Mouse (Mus musculus) testis, adult 2 months (tissue): ENCODE measurements around the gene Hivep1. TPM values are rescaled to one million over a fixed set of nuclear protein-coding genes. Genes with fewer than 3 reads are reported as not detected.

Experiments used
- H3K27ac ChIP-seq: fragments of 200-500 bp; 2 replicates; pipeline ENCODE4 v1.5.1; 2012; ENCODE audit warnings: low read depth, low read length; ENCODE audit not compliant: control insufficient read depth, insufficient read depth
- H3K27me3 ChIP-seq: fragments of 200-500 bp; 2 replicates; pipeline ENCODE4 v1.6.1; 2012; ENCODE audit warnings: mild to moderate bottlenecking, low read length, moderate library complexity; ENCODE audit not compliant: control insufficient read depth, insufficient read depth
- H3K36me3 ChIP-seq: fragments of 200-500 bp; 2 replicates; pipeline ENCODE4 v1.6.1; 2012; ENCODE audit warnings: mild to moderate bottlenecking, low read length; ENCODE audit not compliant: control insufficient read depth, insufficient read depth
- H3K4me1 ChIP-seq: fragments of 200-500 bp; 2 replicates; pipeline ENCODE4 v1.6.1; 2012; ENCODE audit warnings: low read length; ENCODE audit not compliant: control insufficient read depth, insufficient read depth
- H3K4me3 ChIP-seq: fragments of 200-500 bp; 2 replicates; pipeline ENCODE4 v1.5.1; 2012; ENCODE audit warnings: low read depth, mild to moderate bottlenecking, low read length, moderate library complexity, mixed read lengths; ENCODE audit not compliant: control insufficient read depth
- CTCF ChIP-seq: fragments of 200-500 bp; IDR thresholded peaks from 2 replicates; pipeline ENCODE4 v1.5.1; 2012; ENCODE audit warnings: low read depth, mild to moderate bottlenecking, inconsistent platforms, low read length, moderate library complexity; ENCODE audit not compliant: control insufficient read depth, insufficient read depth, insufficient replicate concordance
- POLR2A ChIP-seq: fragments of 200-500 bp; IDR thresholded peaks from 2 replicates; pipeline ENCODE4 v1.6.1; 2012; ENCODE audit warnings: low read depth, mild to moderate bottlenecking, inconsistent platforms, low read length, moderate library complexity; ENCODE audit not compliant: control insufficient read depth
- polyA plus RNA-seq: library from polyadenylated mRNA; depleted of rRNA; stranded (reverse); fragments of >200 nt; gene quantifications from 2 replicates; pipeline ENCODE4 v1.2.3, GENCODE M21; 2012; rRNA removed

Hivep1 gene
- polyA plus RNA-seq, 1 experiment = 18.3 TPM

GRCm38 (mm10) chr13:42195671-42196070 lies 143.8 kb downstream of the Hivep1 start:
- H3K27me3 ChIP-seq = no peaks in the 10 kb centered on the region
- H3K4me3 ChIP-seq = no peak overlapping the region
- H3K36me3 ChIP-seq = no peaks in the 10 kb centered on the region
- no peaks in the 10 kb centered on the region for H3K4me1 ChIP-seq
- H3K27ac ChIP-seq = no peak overlapping the region
- no peak for TF ChIP-seq CTCF
- TF ChIP-seq POLR2A = no peak

- Histone ChIP-seq H3K27me3 (no peaks in the 10 kb centered on the region), H3K36me3 (no peaks in the 10 kb centered on the region), H3K4me3 (no peak overlapping the region), H3K27ac (no peak overlapping the region), H3K4me1 (no peaks in the 10 kb centered on the region)
- TF ChIP-seq POLR2A = no peak
- no peak for TF ChIP-seq CTCF
Observed at GRCm38 (mm10) chr13:42197656-42198055, 145.8 kb downstream of the Hivep1 start.

GRCm38 (mm10) chr13:42213556-42213955 lies 161.7 kb downstream of the Hivep1 start:
- Histone ChIP-seq H3K36me3 (no peaks in the 10 kb centered on the region), H3K27ac (no peak overlapping the region), H3K4me3 (no peak overlapping the region), H3K4me1 (no peaks in the 10 kb centered on the region), H3K27me3 (no peaks in the 10 kb centered on the region)
- TF ChIP-seq POLR2A = no peak
- TF ChIP-seq CTCF = no peak

GRCm38 (mm10) chr13:42222401-42222800 lies 170.6 kb downstream of the Hivep1 start:
- no peaks in the 10 kb centered on the region for H3K27me3 ChIP-seq
- no peaks in the 10 kb centered on the region for H3K36me3 ChIP-seq
- no peak for TF ChIP-seq POLR2A
- TF ChIP-seq CTCF = no peak
- no peak overlapping the region for H3K4me3 ChIP-seq
- no peaks in the 10 kb centered on the region for H3K4me1 ChIP-seq
- H3K27ac ChIP-seq = no peak overlapping the region

GRCm38 (mm10) chr13:42228849-42229248 lies 177.0 kb downstream of the Hivep1 start:
- Histone ChIP-seq H3K36me3 (no peaks in the 10 kb centered on the region), H3K27me3 (no peaks in the 10 kb centered on the region), H3K4me3 (no peak overlapping the region), H3K27ac (no peak overlapping the region), H3K4me1 (no peaks in the 10 kb centered on the region)
- TF ChIP-seq POLR2A = no peak
- no peak for TF ChIP-seq CTCF

- TF ChIP-seq CTCF = no peak
- no peaks in the 10 kb centered on the region for H3K27me3 ChIP-seq
Observed at GRCm38 (mm10) chr13:42233741-42234419, 182.1 kb downstream of the Hivep1 start.

GRCm38 (mm10) chr13:42238520-42238919 lies 186.7 kb downstream of the Hivep1 start:
- Histone ChIP-seq H3K27me3 (no peaks in the 10 kb centered on the region), H3K4me3 (no peak overlapping the region), H3K27ac (no peak overlapping the region), H3K36me3 (no peaks in the 10 kb centered on the region), H3K4me1 (no peaks in the 10 kb centered on the region)
- TF ChIP-seq CTCF = no peak
- no peak for TF ChIP-seq POLR2A

More at GRCm38 (mm10) chr13:42233741-42234419, 182.1 kb downstream of the Hivep1 start:
- Histone ChIP-seq H3K4me1 (no peaks in the 10 kb centered on the region), H3K27ac (no peak overlapping the region), H3K4me3 (no peak overlapping the region), H3K36me3 (no peaks in the 10 kb centered on the region)

- H3K4me1 ChIP-seq = no peaks in the 10 kb centered on the region
- no peak overlapping the region for H3K4me3 ChIP-seq
- TF ChIP-seq CTCF = no peak
- TF ChIP-seq POLR2A = no peak
- H3K27ac ChIP-seq = no peak overlapping the region
- no peaks in the 10 kb centered on the region for H3K36me3 ChIP-seq
- H3K27me3 ChIP-seq = no peaks in the 10 kb centered on the region
Observed at GRCm38 (mm10) chr13:42242131-42242530, 190.3 kb downstream of the Hivep1 start.

Other genes with a start within 250 kb of the Hivep1 start
- 46.3 and 57.1 TPM in 2 replicates for gene Adtrp, start 204.3 kb upstream of the Hivep1 start, polyA plus RNA-seq
- 0.64 and 0.66 TPM in 2 replicates for gene Edn1, start 249.5 kb downstream of the Hivep1 start, polyA plus RNA-seq